Mouse (Mus musculus) heart, embryonic 11.5 days (tissue): ENCODE results near the gene Pgd. TPM values are rescaled to one million over a fixed set of nuclear protein-coding genes. Genes with fewer than 3 reads are reported as not detected.
"Not testable (repeated sequence)": the region's sequence is repeated elsewhere in the genome, so short reads cannot be mapped to it uniquely, and the experiment has no call there.

ENCODE experiments used
- ATAC-seq: fragments of 200-750 bp; cut with Nextera tagmentation; replicated peaks from 2 replicates; pipeline ENCODE4 v1.8.0; 2017; ENCODE audit warnings: moderate library complexity; ENCODE audit not compliant: insufficient number of reproducible peaks, low FRiP score, low TSS enrichment
- H3K27ac ChIP-seq: fragments of 300-500 bp; sonication (generic); 2 replicates; pipeline ENCODE4 v1.5.1; 2014; ENCODE audit warnings: mild to moderate bottlenecking, low read depth, low read length
- H3K27me3 ChIP-seq: fragments of 300-500 bp; sonication (generic); 2 replicates; pipeline ENCODE4 v1.6.1; 2014; ENCODE audit warnings: mild to moderate bottlenecking, low read length, mixed read lengths; ENCODE audit not compliant: control insufficient read depth, insufficient read depth
- H3K36me3 ChIP-seq: fragments of 300-500 bp; sonication (generic); 2 replicates; pipeline ENCODE4 v1.6.1; 2014; ENCODE audit warnings: mild to moderate bottlenecking, low read length, moderate library complexity, mixed read lengths; ENCODE audit not compliant: control insufficient read depth, insufficient read depth
- H3K4me1 ChIP-seq: fragments of 300-500 bp; sonication (generic); 2 replicates; pipeline ENCODE4 v1.6.1; 2014; ENCODE audit warnings: low read length; ENCODE audit not compliant: control insufficient read depth, insufficient read depth
- H3K4me2 ChIP-seq: fragments of 300-500 bp; sonication (generic); 2 replicates; pipeline ENCODE4 v1.6.1; 2014; ENCODE audit warnings: mild to moderate bottlenecking, moderate library complexity
- H3K4me3 ChIP-seq: fragments of 300-500 bp; sonication (generic); 2 replicates; pipeline ENCODE4 v1.5.1; 2014; ENCODE audit warnings: low read depth, low read length
- H3K9ac ChIP-seq: fragments of 300-500 bp; sonication (generic); 2 replicates; pipeline ENCODE4 v1.6.1; 2014; ENCODE audit warnings: mild to moderate bottlenecking, low read depth, low read length, moderate library complexity
- H3K9me3 ChIP-seq: fragments of 300-500 bp; sonication (generic); replicated peaks from 2 replicates; pipeline ENCODE4 v1.6.1; 2016; ENCODE audit warnings: low read length; ENCODE audit not compliant: control insufficient read depth
- WGBS: fragments of 180-500 bp; shearing (Covaris S2); extraction: QIAGEN DNeasy Blood & Tissue Kit; methylation state at CpG from one replicate; pipeline ENCODE4 v1.1.7; 2014; ENCODE audit not compliant: insufficient replicate concordance; 5-methylcytosine and 5-hydroxymethylcytosine counted together
- polyA plus RNA-seq: library from polyadenylated mRNA; unstranded; fragments of >200 nt; fragmentation: Nextera tagmentation; extraction: Ambion mirVana; gene quantifications from 2 replicates; pipeline ENCODE4 v1.2.1, GENCODE M21; 2014

Gene Pgd
- polyA plus RNA-seq, 1 experiment from 2014 or later: 37.8 TPM

- Histone ChIP-seq H3K4me3 (no peak overlapping the region), H3K36me3 (no peaks in the 10 kb centered on the region), H3K27ac (no peak overlapping the region), H3K27me3 (no peaks in the 10 kb centered on the region), H3K4me2 (no peak overlapping the region), H3K9ac (no peak overlapping the region), H3K4me1 (no peaks in the 10 kb centered on the region), H3K9me3 (no peaks in the 10 kb centered on the region)
- 74% methylated on average over 6 of the region's 6 CpGs for WGBS
- no peak for ATAC-seq
These were observed 7.1 kb upstream of the Pgd start for GRCm38 (mm10) chr4:149173661-149174060.

GRCm38 (mm10) chr4:149172666-149173065, 6.1 kb upstream of the Pgd start:
- ATAC-seq: no peak
- H3K9me3 ChIP-seq: no peaks in the 10 kb centered on the region
- 85% methylated on average over 2 of the region's 2 CpGs for WGBS
- H3K36me3 ChIP-seq: no peaks in the 10 kb centered on the region
- no peak overlapping the region for H3K4me2 ChIP-seq
- H3K27ac ChIP-seq: no peak overlapping the region
- no peak overlapping the region for H3K4me3 ChIP-seq
- H3K9ac ChIP-seq: no peak overlapping the region
- H3K27me3 ChIP-seq: no peaks in the 10 kb centered on the region
- no peaks in the 10 kb centered on the region for H3K4me1 ChIP-seq

DNA sequence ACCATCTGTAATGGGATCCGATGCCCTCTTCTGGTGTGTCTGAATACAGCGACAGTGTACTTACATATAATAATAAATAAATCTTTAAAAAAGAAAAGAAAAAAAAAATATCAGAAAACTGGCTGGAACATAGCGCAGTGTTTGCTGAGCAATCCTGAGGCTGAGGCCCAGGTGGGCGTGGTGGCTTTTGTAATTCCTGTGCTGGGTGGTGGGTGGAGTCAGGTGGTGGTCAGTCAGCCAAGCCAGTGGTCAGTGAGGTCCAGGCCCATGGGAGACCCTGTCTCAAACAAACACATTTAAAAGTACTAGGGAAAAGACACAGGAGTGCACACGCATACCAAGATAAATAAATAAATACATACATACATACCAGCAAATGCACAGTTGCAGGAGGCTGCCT, 5.5 kb upstream of the Pgd start:
- ATAC-seq: no peak
- Histone ChIP-seq H3K9me3 (no peaks in the 10 kb centered on the region), H3K9ac (no peak overlapping the region), H3K4me1 (no peaks in the 10 kb centered on the region), H3K36me3 (no peaks in the 10 kb centered on the region), H3K27me3 (no peaks in the 10 kb centered on the region), H3K4me2 (no peak overlapping the region), H3K27ac (no peak overlapping the region), H3K4me3 (no peak overlapping the region)
- WGBS: 90% methylated on average over 5 of the region's 5 CpGs

- Histone ChIP-seq H3K9me3 (no peaks in the 10 kb centered on the region), H3K9ac (no peak overlapping the region), H3K4me1 (no peaks in the 10 kb centered on the region), H3K27ac (no peak overlapping the region), H3K4me2 (no peak overlapping the region), H3K36me3 (no peaks in the 10 kb centered on the region), H3K27me3 (no peaks in the 10 kb centered on the region), H3K4me3 (no peak overlapping the region)
- no peak for ATAC-seq
- WGBS: 68% methylated on average over 5 of the region's 5 CpGs
These were observed 5.0 kb upstream of the Pgd start for GRCm38 (mm10) chr4:149171581-149171981.

DNA sequence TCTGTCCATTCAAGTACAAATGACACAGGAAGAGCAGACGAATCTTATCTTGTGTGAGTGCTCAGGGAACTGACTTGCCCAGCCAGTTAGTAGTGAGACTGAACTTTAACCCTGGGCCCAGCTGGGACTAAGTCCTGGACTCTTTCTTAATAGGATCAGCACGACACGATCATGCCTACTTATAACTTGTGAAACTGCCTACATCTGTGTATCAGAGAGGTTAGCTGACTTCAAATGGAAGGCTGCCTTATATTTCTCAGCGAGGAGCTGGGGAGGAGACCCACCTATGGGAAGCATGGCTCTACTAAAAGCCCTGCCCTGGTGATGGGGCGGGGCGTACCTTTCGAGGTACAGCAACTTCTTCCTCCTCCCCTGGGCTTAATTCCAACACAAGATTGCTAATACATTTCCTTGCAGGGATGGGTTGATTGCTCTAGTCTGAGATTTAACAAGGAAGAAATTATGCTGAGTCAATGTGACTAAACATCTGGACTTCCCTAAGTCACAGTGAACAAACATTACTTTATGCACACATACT, 3.9 kb upstream of the Pgd start:
- H3K4me2 ChIP-seq: no peak overlapping the region
- H3K27me3 ChIP-seq: no peaks in the 10 kb centered on the region
- no peak overlapping the region for H3K9ac ChIP-seq
- no peak overlapping the region for H3K27ac ChIP-seq
- no peaks in the 10 kb centered on the region for H3K9me3 ChIP-seq
- no peak for ATAC-seq
- peaks cover 5% of the 10 kb centered on the region for H3K4me1 ChIP-seq
- 56% methylated on average over 7 of the region's 7 CpGs for WGBS
- no peaks in the 10 kb centered on the region for H3K36me3 ChIP-seq
- no peak overlapping the region for H3K4me3 ChIP-seq

DNA sequence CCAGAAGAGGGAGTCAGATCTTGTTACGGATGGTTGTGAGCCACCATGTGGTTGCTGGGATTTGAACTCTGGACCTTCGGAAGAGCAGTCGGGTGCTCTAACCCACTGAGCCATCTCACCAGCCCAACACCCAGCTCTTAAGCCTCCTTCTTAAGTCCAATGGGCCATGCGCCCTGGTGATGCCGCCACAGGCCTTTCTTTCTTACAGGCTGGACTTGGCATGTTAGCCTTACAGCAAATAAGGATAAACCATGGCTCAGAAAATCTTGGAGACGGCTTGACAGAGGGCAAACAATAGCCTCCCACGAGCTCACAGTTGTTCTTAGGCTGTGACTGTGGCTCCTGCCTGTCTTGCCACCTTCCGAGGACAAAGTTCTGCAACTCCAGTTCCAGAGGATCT, 3.4 kb upstream of the Pgd start:
- H3K27ac ChIP-seq, H3K27me3 ChIP-seq, H3K36me3 ChIP-seq, H3K9ac ChIP-seq, H3K4me2 ChIP-seq, H3K9me3 ChIP-seq, H3K4me3 ChIP-seq, ATAC-seq, H3K4me1 ChIP-seq: not testable (repeated sequence)
- WGBS: 80% methylated on average over 7 of the region's 8 CpGs

GRCm38 (mm10) chr4:149168016-149168415, 1.4 kb upstream of the Pgd start:
- Histone ChIP-seq H3K27me3 (no peaks in the 10 kb centered on the region), H3K4me2 (peak overlapping the region; percentile 93; the same call in 1 of the 2 replicates), H3K4me3 (peak overlapping the region; percentile 92; the same call in 1 of the 2 replicates), H3K9me3 (no peaks in the 10 kb centered on the region), H3K4me1 (peaks cover 9% of the 10 kb centered on the region), H3K36me3 (peaks cover 2% of the 10 kb centered on the region; the same call in 1 of the 2 replicates), H3K27ac (no peak overlapping the region), H3K9ac (no peak overlapping the region)
- ATAC-seq: no peak
- 49% methylated on average over 2 of the region's 2 CpGs for WGBS

DNA sequence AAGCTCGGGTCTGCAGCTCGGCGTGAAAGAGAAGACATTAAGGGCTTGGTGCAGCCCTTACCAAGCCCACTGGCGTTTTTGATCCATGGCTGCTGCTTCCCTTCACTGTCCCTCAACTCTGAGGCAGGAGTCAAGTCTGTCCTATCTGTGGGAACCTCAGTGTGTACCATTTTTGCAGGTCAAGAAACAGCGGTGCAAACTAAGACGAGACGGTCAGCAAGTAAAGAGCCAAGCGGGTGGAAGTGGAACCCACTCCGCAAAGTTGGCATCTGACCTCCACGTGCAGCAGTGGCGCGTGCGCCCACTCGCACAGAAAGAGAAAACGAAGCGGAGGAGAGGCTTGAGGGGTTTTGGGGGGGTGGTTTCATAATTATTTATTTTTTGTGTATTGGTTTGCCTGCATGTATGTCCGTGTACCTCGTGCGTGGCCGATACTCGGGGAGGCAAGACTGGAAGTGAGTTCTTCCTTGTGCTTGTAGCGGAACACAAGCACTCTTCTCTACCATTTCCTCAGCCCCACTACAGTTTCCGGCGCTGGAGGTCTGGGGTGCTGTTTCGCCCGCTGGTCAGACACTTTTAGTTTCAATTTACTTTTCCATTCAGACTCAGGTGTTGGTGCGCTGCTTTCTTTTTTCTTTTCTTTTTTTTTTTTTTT, 513 bp upstream of the Pgd start:
- WGBS: 2% methylated on average over 27 of the region's 27 CpGs
- Histone ChIP-seq H3K27me3 (no peaks in the 10 kb centered on the region), H3K9me3 (no peaks in the 10 kb centered on the region), H3K4me3 (peak overlapping the region; percentile 92), H3K4me2 (peak overlapping the region; percentile 93), H3K36me3 (peaks cover 2% of the 10 kb centered on the region; the same call in 1 of the 2 replicates), H3K4me1 (peaks cover 9% of the 10 kb centered on the region), H3K9ac (peak overlapping the region; percentile 95), H3K27ac (peak overlapping the region; percentile 86)
- ATAC-seq: no peak; the same call in 1 of the 2 replicates

- no peak overlapping the region for H3K27ac ChIP-seq
- 62% methylated on average over 5 of the region's 5 CpGs for WGBS
- H3K9ac ChIP-seq: no peak overlapping the region
- no peak overlapping the region for H3K4me2 ChIP-seq
- H3K9me3 ChIP-seq: no peaks in the 10 kb centered on the region
- ATAC-seq: no peak
- H3K36me3 ChIP-seq: peaks cover 12% of the 10 kb centered on the region; the same call in 1 of the 2 replicates
- no peak overlapping the region for H3K4me3 ChIP-seq
- no peaks in the 10 kb centered on the region for H3K27me3 ChIP-seq
- peaks cover 9% of the 10 kb centered on the region for H3K4me1 ChIP-seq
These were observed 2.4 kb downstream of the Pgd start for GRCm38 (mm10) chr4:149164150-149164549.
